ENCODE assay signal across 19 mouse cellular contexts in the genomic region with DNA sequence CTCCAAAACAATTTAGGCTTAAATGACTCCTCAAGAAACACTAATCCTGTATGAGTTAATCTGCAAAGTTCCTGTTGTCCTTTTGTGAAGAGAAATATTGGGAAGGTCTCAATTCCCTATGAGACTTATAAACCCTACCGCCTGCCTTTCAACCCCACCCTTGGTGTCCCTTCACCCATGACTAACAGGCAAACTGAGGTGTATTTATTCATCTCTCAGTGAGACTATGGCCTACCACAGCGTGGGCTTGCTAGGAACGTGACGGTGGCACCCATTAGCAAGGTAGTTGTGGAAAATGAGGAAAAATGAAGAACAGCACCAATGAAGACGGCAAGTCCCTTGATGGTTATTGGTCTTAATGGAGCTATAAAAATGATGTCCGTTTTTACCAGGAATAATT.
"Had no signal": no experiment of that assay in that cellular context is flagged by ENCODE, and none has a peak within 500 bp of the region (broad histone marks: within the 10 kb centered on the region; RNA-seq: fewer than 3 reads in every experiment).

No protein-coding gene starts in this region.

- ATAC-seq: intestine, postnatal 0 days; liver, embryonic 12.5 days had no signal

- H3K4me2 ChIP-seq: limb, embryonic 13.5 days; liver, embryonic 12.5 days; liver, embryonic 15.5 days; lung, embryonic 15.5 days had no signal

- H3K27me3 ChIP-seq: limb, embryonic 13.5 days; liver, embryonic 12.5 days; liver, embryonic 15.5 days; megakaryocyte, embryonic 14.5 days had no signal

- H3K36me3 ChIP-seq: limb, embryonic 10.5 days; limb, embryonic 13.5 days; liver, embryonic 12.5 days; liver, embryonic 15.5 days; lung, embryonic 15.5 days; midbrain, embryonic 12.5 days had no signal

- H3K4me3 ChIP-seq: layer of hippocampus, adult 2 months; limb, embryonic 10.5 days; limb, embryonic 13.5 days; liver, embryonic 12.5 days; liver, embryonic 15.5 days; lung, embryonic 15.5 days; megakaryocyte, embryonic 14.5 days; midbrain, embryonic 12.5 days had no signal

- H3K4me1 ChIP-seq: liver, embryonic 12.5 days; liver, embryonic 15.5 days; megakaryocyte, embryonic 14.5 days had no signal

- H3K27ac ChIP-seq: kidney, postnatal 0 days; layer of hippocampus, adult 2 months; limb, embryonic 10.5 days; limb, embryonic 13.5 days; liver, embryonic 12.5 days; liver, embryonic 15.5 days; lung, embryonic 15.5 days; midbrain, embryonic 12.5 days had no signal

- H3K9me3 ChIP-seq: limb, embryonic 10.5 days; limb, embryonic 13.5 days; liver, embryonic 12.5 days; liver, embryonic 15.5 days; lung, embryonic 15.5 days; midbrain, embryonic 12.5 days had no signal

- H3K9ac ChIP-seq: limb, embryonic 13.5 days; liver, embryonic 12.5 days; liver, embryonic 15.5 days; lung, embryonic 15.5 days; midbrain, embryonic 12.5 days had no signal

- DNase-seq: kidney, adult 2 months; kidney, postnatal 25 days; layer of hippocampus, adult 9-11 months; liver; lung, adult 18-20 months; lung, postnatal 10 days; lung, postnatal 36 days; thymus, adult 2 months; thymus, postnatal 25 days had no signal
